Mouse (Mus musculus) cerebellum, adult 2 months (tissue): ENCODE data around the gene Glul.

ENCODE experiments used
- CTCF ChIP-seq: fragments of 200-500 bp; IDR thresholded peaks from 2 replicates; pipeline ENCODE4 v1.5.1; 2011; ENCODE audit warnings: low read depth, mild to moderate bottlenecking, control low read depth, low read length, moderate library complexity, borderline replicate concordance; ENCODE audit not compliant: insufficient read depth
- POLR2A ChIP-seq: fragments of 200-500 bp; IDR thresholded peaks from 2 replicates; pipeline ENCODE4 v1.6.1; 2011; ENCODE audit warnings: low read length, control low read depth, borderline replicate concordance; ENCODE audit not compliant: insufficient read depth

DNA sequence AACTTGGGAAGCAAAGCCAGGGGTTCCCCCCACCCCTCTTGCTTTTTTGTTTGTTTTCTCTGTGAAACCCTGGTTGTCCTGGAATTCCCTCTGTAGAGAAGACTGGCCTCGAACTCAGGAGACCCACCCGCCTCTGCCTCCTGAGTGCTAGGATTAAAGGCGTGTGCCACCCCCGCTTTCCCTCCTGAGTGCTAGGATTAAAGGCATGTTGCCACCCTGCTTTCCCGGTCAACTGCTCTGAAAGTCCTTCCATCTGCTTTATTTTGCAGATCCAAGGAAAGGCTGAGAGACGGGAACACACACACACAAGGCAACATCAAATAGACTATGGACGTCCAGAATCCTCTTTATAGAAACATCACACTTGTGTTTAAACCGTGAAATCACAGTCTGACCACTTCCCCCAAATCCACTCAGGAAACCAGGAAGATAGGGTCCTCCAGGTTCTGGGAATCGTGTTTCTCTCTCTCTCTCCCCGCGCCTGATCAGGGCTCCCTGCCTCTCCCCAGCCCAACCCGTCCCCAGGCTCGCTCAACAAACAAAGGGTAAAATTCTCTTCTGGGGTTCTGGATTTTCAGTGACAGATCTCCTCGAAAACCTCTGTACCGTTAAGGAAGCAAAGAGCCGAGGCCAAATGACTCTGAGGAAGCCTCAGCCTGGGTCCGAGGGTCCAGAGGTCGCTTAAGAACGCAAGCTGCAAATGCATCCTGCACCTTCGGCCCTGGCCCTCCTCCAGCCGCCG, 584 bp upstream of the Glul start:
- TF ChIP-seq CTCF (no peak), POLR2A (no peak)
